Mouse (Mus musculus): ENCODE results near the gene Opcml.

- TF ChIP-seq TAL1 (IDR thresholded peaks at IDR 0.05; ENCODE audit: low read length): no peak
- TF ChIP-seq GATA1 (IDR thresholded peaks at IDR 0.05; ENCODE audit: low read length): no peak
Observed at GRCm38 (mm10) chr9:28605561-28605960, 815.0 kb downstream of the Opcml start.

Data from erythroblast, embryonic 14.5 days (primary cell).